Mouse (Mus musculus): ENCODE data around the gene Lrig2.
A peak's percentile ranks its signal among the peaks of the same experiment; 100 is the strongest.

Gene Lrig2

DNA sequence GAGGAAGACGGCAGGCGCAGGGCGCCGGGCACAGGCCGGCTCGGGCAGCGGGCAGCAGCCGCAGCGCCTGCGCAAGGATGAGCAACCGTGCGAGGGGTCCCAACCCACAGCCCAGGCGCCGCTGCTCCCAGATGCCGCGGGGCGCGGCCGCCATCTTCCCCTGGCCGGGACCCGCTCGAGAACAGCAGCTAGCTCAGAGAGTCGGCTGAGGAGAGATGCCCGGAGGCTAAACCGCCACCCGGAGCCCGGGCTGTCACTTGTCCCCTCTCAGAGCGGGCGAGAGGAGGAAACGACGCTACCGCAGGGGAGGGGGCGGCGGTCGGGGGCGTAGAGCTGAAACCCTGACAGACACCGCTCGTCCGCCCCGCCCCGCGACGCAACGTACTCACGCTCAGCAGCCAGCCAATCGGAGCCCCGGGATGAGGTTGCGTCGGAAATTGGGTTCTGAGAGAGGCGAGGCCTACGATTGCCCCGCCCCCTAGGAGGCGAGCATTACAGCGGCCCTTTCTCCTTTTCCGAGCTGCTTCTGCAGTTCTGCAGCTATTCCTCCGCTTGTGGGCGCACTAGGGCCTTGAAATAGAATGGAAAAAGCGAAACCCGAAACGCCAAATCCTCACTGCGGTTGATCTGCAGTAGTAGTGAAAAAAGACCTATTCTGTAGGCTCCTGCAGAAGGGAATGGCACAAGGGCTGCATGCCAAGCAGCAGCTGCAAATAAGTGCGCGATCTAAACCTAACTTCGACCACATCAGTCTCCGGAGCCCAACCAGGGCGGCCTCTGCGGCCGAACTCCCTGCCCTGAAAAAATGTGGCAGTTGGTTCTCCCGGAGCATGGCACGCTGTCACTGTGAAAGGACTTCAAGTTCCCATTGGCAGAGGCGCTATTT lies at the start of gene Lrig2:
Lrig2 (minus strand) TSS at position 381 of the 886 bp plus-strand sequence.
- peak; percentile 100 for DNase-seq

DNA sequence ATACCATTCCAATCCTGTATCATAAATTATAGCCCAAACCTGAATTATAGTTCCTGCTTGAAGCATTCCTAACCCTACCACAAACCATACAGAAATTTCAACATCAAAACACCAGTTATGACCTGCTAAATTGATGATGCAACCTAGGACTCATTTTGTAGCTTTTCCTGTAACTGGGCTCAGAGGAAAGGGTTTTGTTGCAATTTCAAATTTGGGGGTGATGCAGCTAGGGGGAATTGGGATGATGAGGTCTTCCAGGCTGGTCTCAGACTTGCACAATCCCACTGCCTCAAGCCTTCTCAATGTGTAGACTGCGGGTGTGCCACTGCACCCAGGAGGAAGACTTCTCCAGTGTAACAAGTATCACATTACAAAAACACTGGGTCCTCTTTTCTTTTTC lies 44.9 kb upstream of the Lrig2 start:
- DNase-seq: no peak

DNA sequence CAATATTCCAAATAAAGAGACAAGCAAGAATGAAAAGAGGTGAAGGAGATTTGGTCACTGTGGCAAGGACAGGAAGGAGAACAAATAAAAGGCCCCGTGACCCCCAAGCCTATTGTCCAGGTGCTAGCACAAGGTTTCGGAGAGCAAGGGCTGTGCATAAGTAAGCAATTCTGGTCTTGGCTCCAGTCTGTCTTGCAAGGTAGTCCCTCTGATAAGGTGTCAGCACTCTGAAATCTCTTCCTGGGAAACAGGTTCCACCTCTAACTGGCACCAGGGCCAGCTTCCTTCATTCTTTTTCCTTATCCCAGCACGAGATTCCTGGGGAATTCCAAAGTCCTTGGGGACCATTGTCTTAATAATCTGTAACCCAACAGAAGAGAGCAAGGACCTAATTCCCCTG lies 38.9 kb upstream of the Lrig2 start:
- no peak for DNase-seq

DNA sequence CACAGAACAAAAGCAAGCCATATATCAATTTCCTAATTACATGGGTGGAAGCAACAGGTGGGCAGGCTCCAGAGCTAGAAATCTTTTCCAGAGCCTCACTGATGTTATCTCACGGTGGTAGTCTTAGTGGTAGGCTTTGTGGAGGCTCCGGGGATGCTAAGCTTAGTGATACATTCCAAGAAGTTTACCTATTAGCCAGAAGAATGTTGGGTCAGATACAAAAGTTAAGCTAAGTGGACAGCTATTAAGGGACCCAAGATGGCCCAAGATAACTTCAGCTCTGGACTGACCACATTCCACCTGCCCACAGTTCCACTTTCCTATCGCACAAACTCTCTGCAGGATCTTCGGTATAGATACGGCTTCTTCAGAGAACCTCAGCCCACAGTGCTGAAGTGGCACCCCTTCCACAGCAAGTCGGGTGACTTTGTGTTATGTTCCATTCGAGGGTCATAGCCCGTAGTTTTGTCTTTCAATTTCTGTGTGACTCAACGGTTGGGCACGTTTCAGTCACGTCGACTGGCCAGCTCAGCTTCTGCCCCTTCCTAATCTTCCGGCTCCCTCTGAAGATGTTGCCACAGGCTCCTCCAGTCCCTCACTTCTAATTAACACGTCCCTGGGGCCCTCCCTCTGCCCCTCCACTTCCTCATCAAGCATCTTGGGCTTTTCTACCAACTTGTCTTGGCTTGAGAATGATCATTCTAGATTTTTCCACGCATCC lies 36.8 kb upstream of the Lrig2 start:
- DNase-seq: no peak

DNA sequence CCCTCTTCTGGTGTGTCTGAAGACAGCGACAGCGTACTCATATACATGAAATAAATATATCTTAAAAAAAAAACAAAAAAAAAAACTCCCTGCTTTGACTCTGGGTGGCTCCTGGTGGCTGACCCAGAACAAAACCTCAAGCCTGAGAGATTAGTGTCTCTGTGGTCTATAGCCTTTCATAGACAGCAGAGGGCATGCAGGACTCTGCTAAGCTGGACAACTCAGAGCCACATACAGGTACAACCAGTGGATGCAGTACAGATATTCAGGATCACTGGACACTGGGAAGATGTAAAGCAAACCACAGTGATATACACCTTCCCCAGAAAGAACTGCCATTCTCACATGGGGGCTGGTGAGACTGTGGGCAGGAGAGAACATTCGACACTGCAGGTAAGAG lies 32.1 kb upstream of the Lrig2 start:
- DNase-seq: no peak

DNA sequence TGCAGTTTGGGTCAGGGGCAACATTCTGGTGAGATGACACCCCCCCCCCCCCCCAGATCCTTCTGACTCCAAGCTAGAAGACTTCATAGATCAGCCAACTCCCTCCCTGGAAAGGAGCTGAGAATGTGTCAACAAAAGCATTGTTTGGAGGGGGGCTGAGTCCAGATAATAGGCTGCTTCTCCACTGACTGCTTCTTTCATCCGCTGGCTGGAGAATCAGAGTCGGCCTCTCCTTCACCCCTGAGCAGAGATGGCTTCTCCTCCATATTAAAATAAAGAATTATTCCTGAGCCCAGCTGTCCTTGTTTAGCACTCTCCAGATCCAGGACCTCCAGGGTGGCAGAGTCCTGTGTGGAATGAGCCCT lies 30.3 kb upstream of the Lrig2 start:
- peak; percentile 66 for DNase-seq

DNA sequence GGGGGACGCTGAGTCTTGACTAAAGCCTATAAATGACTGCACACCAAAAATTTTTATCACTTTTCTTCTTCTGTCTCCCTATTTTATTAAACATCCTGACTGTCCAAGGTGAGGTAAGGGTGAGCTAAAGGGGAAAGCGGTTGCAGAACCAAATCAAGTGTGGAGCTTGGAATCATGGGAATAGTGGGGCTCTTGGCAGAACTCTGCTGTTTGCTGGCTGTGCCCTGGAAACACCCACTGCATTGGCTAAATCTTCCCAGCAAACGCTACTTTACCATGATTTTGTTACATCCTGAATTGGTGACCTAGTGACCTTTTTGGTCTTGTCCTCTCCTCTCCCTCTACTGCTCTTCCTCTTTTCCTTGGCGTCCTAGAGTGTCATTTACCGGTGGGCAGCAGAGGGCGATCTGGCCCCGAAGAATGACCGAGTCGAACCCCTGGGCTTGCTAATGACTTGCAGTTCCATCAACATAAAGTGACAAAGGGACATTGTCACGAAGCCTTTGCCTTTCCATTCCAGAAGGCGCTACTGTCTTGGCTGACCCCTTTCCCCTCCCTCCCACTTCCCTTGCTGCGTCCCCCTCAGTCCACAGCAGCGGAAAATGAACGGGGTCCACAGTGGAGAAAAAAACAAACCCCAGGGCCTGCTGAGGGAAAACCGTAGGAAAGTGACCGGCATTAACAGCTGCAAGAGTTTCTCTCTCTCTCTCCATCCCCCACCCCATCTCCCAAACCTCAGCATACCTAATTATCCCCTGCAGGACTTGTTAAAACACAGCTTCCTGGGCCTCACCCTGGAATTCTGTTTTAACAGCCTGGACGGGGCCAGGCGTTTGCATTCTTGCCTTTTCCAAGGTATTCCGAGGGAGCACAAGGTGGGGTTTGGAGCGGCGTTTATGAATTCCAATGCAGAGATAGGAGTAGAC lies 29.7 kb upstream of the Lrig2 start:
- peak; percentile 92 for DNase-seq

DNA sequence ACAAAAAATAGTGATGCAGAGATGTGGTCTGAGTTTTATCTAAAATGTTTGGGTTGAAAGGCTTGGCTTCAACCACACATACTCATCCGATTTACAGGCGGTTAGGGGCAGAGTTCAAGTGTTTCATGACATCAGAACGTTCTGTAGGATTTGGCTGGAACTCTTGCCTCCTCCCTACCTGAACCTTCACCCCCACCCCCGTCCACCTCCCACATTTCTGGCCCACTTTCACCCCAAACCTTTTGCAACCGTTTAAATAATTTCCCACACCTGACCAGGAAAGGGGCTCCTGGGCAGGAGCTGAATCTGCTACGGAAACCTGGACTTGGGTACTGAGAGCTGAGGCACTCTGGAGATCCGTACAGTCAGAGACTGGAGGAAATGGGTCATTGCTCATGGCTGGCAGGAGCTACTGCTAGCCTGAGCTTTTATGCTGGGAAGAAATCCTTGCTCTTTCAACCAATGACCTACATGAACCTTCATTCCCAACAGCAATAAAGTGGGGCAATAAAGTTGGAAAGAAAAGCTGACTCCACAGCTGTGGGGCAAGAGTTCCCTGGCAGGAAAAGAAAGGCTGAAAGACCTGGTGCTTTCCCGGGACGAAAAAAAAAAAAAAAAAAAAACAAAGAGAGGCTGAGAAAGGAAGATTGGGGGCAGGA lies 28.9 kb upstream of the Lrig2 start:
- peak; percentile 17 for DNase-seq

DNA sequence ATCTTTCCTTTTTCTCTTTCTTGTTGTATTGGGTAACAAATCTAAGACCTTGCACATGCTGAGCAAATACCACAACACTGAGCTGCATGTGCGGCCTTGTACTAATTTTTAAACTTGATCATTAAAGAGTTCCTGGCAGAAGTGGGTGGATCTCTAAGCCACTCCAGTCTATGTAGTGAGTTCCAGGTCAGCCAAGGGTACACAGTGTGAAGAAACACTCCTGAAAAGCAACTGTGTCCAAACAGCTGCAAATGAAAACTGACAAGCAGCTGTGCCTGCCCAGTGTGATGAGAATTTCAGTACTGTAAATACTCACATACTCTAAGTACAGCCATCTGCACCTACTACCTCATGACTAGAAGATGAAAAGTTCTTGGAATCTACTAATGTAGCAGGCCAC lies 21.5 kb upstream of the Lrig2 start:
- DNase-seq: no peak

DNA sequence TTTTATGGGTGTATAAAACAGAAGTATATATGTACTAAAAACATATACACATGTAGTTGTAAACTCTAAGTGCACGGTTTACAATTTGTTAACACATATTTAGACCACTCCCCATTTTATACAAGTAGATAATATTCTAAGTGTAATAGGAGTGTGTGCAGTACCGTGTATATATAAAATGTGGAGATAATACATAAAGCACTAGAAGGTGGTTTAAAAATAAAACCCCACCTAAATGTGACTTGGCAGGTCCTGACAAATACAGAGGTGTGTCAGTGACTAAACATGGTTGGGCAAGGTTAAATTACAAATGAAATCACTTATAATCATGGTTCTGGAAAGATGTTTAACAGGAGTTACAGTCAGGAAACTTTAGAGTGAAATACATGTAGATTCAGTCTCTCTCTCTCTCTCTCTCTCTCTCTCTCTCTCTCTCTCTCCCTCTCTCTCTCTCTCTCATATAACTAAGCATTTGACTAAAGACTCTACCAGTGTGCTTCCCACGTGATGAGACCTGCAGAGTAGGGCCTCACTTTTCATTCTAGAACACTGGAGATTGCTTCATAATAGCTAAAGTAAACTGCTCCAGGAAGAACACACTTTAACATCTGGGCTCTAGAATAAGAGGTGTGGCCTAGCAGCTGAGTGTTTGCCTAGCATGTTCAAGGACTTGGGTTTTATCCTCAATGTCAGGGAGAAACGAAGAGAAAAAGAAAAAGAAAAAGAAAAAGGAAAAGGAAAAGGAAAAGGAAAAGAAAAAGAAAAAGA lies 14.6 kb upstream of the Lrig2 start:
- DNase-seq: no peak

DNA sequence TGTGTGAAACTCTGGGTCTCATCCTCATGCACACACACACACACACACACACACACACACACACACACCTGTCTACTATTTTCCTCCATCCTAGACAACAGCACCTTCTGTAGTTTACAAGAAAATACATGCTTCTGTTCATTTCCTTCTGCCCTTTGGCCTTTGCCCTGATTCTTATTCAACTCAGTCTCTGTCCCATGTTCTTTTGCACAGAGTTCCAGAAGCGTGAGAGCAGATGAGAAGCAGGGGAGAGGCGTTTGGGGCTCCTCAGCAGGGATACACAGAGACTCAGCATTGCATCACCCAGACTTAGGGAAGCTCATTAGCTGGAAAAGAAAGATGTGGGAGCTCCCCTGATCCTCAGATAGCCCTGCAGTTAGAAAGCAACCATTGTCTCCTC lies 13.8 kb upstream of the Lrig2 start:
- DNase-seq: peak; percentile 11

DNA sequence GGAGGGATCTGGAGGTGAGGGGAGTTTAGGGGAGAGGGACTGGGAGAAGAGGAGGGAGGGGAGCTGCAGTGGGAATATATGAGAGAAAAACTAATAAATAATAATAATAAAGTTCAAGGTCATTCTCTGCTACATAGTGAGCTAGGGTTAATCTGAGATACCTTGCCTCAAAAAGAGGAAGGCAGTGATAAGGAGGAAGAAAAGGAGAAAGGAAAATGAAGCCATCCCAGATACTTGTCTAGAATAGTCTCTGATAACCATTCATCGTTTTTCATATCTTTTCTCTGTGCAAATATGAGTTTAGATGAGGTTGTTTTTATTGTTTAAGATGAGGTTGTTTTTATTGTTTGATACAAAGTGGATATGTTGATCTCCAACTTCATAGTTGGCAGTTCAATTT lies 13.3 kb upstream of the Lrig2 start:
- no peak for DNase-seq

DNA sequence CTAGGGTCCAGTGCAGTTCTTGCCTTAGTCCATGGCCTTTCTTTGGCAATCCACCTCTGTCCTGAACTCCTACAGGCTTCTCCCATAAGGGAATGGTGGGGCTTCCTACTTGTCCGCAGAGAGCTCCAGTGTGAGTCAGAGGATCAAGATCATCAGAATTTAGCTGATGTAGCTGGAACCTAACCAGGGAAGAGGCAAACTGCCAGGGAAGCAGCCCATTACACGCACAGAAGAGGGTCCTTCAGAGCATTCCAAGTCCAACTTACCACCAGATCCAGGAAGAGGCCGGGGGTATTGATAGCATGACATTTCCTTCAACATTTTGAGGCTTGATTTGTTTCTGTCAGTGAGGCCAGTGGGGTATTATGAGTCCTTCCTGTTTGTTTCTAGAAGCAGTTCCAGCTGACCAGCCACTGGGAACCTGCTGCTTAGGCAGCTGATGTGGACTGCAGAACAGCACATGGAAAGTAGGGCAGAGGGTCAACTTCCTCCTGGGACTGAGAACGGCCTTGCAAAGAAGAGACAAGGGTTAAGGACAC lies 11.7 kb upstream of the Lrig2 start:
- peak; percentile 16 for DNase-seq

DNA sequence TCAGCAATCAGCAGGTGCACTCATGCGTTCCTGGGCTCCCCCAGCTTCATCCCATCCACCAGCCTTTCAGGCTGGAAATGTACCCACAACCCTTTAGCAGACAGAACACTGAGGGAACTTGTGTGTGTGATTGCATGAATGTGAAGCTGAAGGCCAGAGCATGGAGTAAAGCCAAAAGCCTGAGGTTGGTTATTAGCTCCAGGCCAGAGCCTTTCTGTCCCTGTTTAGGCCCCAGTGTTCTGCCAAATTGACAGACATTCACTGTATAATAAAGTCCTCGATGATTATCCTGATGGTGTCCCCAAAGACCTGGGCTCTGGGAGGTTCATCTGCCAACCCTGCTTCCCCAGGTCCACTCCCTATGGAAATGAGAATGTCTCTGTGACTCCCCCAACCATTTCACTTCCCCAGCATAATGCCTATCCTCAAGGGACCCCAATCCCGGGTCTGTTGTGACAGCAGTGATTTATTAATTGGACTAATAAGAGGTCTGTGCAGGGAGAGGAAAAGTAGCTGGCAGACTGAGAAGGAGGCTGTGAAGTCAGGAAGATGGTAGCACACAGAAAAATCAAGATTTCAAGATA lies 9.7 kb upstream of the Lrig2 start:
- DNase-seq: no peak

DNA sequence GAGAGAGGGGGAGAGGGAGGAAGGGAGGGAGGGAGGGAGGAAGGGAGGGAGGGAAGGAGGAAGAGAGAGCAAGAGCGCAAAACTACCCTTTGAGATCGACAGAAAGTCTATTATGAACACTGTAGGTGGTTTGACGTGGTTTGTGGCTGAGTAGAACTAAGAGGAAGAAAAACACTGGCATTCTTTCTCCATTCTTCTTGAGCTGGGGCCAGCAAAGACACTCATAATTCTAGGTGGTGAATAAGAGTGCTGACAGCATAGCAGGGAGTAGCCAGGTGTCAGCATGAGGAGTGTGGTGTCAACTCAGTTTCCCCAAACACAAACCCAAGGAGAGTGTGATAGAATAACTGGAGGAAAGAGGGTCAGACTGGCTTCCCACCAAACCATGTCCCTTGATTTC lies 8.8 kb upstream of the Lrig2 start:
- no peak for DNase-seq

DNA sequence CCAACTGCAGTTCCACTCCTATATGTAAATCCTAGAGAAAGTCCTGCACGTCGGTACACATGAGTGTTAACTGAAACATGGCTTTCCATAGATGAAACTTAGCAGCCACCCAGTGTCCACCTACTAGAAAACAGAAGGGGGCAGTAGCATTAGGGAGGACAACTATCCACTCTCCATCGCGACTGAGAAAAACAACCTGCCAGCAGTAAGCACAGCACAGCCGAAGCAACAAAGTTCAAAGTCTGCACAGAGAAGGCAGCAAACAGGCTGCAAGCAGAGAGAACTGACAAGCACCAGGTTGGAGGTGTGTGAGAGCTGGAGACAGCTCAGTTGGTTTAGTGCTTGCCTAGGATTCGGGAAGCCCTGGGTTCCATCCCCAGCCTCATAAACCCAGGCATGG lies 7.2 kb upstream of the Lrig2 start:
- DNase-seq: no peak

DNA sequence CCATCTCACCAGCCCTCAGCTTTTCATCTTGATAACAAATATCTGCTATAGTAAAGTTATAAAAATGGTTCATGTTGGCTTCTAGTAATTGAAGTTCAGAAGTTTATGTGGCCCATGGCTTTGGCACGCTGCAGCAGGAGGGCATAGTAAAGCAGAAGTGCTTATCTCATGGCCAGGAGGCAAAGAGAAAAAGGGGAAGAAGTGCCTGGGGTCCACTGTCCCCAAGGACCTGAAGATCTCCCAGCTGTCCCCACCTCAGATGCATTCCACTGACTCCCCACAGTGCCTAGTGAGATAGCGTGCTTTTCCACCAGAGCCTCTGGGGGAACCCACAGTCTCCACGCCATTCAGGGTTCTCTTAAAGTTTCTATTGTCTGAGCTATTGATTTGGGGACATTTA lies 6.7 kb upstream of the Lrig2 start:
- DNase-seq: no peak

DNA sequence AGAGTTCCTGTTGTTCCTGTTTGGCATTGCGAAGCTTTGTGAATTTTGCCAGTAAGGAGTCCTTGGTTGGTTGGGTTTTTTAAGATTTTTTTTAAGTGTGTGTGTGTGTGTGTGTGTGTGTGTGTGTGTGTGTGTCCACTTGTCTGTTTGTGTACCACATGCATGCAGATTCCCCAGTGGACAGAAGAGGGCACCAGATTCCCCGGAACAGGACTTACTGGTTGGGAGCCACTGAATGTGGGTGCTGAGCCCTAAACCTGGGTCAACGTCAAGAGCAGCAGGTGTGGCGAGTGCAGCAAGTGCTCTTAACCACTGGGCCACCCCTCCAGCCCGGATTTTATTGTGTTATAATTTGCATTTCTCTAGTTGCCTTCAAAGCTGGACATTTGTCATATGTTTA lies 5.4 kb upstream of the Lrig2 start:
- DNase-seq: no peak

DNA sequence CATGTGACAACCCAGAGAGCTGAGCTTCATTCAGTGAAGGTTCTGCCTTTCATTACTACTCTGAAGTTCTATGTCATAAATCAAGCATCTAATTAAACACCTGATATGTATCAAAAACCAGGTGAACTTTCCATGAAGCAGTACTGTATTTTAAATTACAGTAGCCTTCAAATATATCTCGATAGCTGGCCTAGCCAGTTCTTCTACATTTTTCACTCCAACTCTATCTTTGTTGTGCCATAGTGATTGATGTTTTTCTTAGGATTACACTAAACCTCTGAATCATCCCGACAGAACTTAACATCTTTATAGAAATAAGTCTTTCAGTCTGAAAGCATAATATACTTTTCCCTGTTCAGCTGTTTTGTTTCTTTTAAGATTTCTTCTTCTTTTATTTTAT lies 2.8 kb upstream of the Lrig2 start:
- DNase-seq: no peak

DNA sequence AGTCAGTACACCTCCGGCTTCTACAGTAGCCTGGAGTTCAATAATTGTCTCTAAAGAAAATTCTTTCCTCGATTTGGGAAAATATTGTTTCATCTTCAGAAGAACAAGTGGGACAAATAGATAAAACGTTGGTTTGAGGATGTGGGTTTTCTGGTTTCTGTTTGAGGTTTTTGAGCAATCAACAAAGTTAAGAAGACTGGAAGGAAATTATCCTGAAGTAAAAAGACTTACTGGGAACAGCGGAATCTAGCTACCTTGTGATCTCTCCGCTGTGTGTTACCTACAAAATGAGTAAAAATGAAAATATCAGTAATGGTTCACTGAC lies 668 bp upstream of the Lrig2 start:
- DNase-seq: no peak

DNA sequence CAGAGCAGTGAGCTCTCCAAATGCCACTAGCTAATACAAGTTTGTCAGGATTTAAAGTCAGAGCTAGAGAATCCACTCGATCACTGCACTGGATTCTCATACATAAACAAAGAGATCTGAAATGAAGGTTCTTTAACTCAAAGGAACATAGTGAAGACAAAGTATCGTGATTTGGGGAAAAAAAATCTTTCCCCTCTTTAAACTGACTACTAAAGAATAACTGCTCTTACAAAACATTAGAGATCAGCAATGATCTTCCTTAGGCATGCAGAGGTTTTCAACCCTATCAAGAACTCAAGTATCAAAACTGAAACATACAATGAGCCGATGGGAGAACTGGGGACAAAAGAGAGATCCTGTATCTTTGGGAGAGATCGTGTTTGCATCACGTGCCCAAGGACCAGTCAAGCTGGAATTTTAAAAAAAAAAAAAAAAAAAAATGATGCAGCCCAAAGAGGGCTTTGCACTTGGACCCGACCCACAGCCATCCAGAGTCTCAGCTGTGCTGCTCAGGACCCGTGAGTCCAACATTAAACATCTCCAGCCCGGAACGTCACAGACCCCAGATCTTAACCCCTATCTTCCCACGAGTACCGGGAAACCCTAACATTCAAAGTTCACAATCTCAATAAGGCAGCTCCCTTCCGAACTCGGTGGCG lies 818 bp downstream of the Lrig2 start:
- no peak for DNase-seq

All from retina, postnatal 1 day (tissue).